Mouse (Mus musculus) kidney, adult 2 months (tissue): ENCODE measurements around the gene Clasp2. TPM values are rescaled to one million over a fixed set of nuclear protein-coding genes. Genes with fewer than 3 reads are reported as not detected.

Experiments
- DNase-seq: peaks from one replicate; pipeline ENCODE4 v3.0.0; 2021
- H3K27ac ChIP-seq: fragments of 200-500 bp; 2 replicates; pipeline ENCODE4 v1.5.1; 2012; ENCODE audit warnings: low read depth, low read length, control low read depth, inconsistent platforms; ENCODE audit not compliant: insufficient read depth
- H3K27me3 ChIP-seq: fragments of 200-500 bp; replicated peaks from 2 replicates; pipeline ENCODE4 v1.6.1; 2012; ENCODE audit warnings: mild to moderate bottlenecking, moderate library complexity, low read length, inconsistent platforms; ENCODE audit not compliant: control insufficient read depth, insufficient read depth
- H3K36me3 ChIP-seq: fragments of 200-500 bp; 2 replicates; pipeline ENCODE4 v1.6.1; 2012; ENCODE audit warnings: mild to moderate bottlenecking, moderate library complexity, low read length, inconsistent platforms; ENCODE audit not compliant: control insufficient read depth, insufficient read depth
- H3K4me1 ChIP-seq: fragments of 200-500 bp; 2 replicates; pipeline ENCODE4 v1.6.1; 2011; ENCODE audit warnings: low read length; ENCODE audit not compliant: control insufficient read depth, insufficient read depth
- H3K4me3 ChIP-seq: fragments of 200-500 bp; 2 replicates; pipeline ENCODE4 v1.5.1; 2011; ENCODE audit warnings: mild to moderate bottlenecking, low read depth, low read length, control low read depth; ENCODE audit not compliant: insufficient read depth
- CTCF ChIP-seq: fragments of 200-500 bp; conservative IDR thresholded peaks from 2 replicates; pipeline ENCODE4 v1.5.1; 2011; ENCODE audit warnings: low read depth, mild to moderate bottlenecking, control low read depth, low read length, moderate library complexity, mixed read lengths; ENCODE audit not compliant: insufficient read depth, insufficient read length
- POLR2A ChIP-seq: fragments of 200-500 bp; IDR thresholded peaks from one replicate; pipeline ENCODE4 v1.6.1; 2011; ENCODE audit warnings: low read depth, low read length, control low read depth
- WGBS: fragments of 180-500 bp; shearing (Covaris S2); methylation state at CpG from one replicate; pipeline ENCODE4 v1.1.7; 2018; 5-methylcytosine and 5-hydroxymethylcytosine counted together
- polyA plus RNA-seq: library from polyadenylated mRNA; depleted of rRNA; stranded (reverse); fragments of >200 nt; gene quantifications from 2 replicates; pipeline ENCODE4 v1.2.3, GENCODE M21; 2012

Gene Clasp2
- polyA plus RNA-seq, 1 experiment, result 9.1 TPM

GRCm38 (mm10) chr9:113931375-113932099 is 190.3 kb downstream of the Clasp2 start:
- peak overlapping the region; percentile 98 for H3K4me3 ChIP-seq
- H3K36me3 ChIP-seq, result no peaks in the 10 kb centered on the region
- H3K27ac ChIP-seq, result peak overlapping the region; percentile 72
- DNase-seq, result peak; percentile 28
- no peak for TF ChIP-seq POLR2A
- no peak for TF ChIP-seq CTCF
- no peaks in the 10 kb centered on the region for H3K27me3 ChIP-seq
- WGBS, result under 1% methylated on average over 89 of the region's 91 CpGs
- peaks cover 15% of the 10 kb centered on the region; the same call in 1 of the 2 replicates for H3K4me1 ChIP-seq

DNA sequence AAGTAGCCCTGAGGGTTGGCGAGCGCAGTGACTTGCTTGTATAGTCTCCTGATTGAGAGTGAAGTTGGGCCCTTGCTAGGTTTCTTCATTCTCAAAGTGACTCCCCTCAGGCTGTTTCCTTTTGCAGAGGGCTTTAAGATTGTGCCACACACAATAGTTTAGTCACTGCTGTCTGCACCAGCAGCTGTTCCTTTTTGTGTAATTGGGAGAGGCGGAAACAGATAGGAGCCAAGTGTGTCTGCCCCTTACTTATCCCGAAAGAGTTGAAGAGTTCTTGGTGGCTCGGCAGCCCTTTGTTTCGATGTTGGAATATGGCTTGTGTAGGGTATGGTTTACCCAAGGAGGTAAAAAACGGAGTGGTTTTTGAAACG is 190.8 kb downstream of the Clasp2 start:
- Histone ChIP-seq H3K27me3 (no peaks in the 10 kb centered on the region), H3K36me3 (no peaks in the 10 kb centered on the region), H3K4me1 (peaks cover 15% of the 10 kb centered on the region; the same call in 1 of the 2 replicates), H3K4me3 (peak overlapping the region; percentile 98), H3K27ac (peak overlapping the region; percentile 72)
- TF ChIP-seq POLR2A, result no peak
- DNase-seq, result peak; percentile 25
- WGBS, result 3% methylated on average over 8 of the region's 8 CpGs

- Histone ChIP-seq H3K4me1 (peaks cover 15% of the 10 kb centered on the region; the same call in 1 of the 2 replicates), H3K36me3 (no peaks in the 10 kb centered on the region), H3K4me3 (peak overlapping the region; percentile 98), H3K27me3 (no peaks in the 10 kb centered on the region), H3K27ac (peak overlapping the region; percentile 72)
- DNase-seq, result peak; percentile 31
- TF ChIP-seq POLR2A, result no peak
- no peak for TF ChIP-seq CTCF
- 6% methylated on average over 11 of the region's 11 CpGs for WGBS
Measured at GRCm38 (mm10) chr9:113932501-113932900, 191.2 kb downstream of the Clasp2 start.

- Histone ChIP-seq H3K36me3 (no peaks in the 10 kb centered on the region), H3K27ac (0 out of 2 replicates have a peak overlapping the region, but pooled peaks have one; percentile 39), H3K4me3 (no peak overlapping the region), H3K4me1 (peaks cover 19% of the 10 kb centered on the region; the same call in 1 of the 2 replicates), H3K27me3 (no peaks in the 10 kb centered on the region)
- 23% methylated on average over 5 of the region's 5 CpGs for WGBS
- no peak for TF ChIP-seq POLR2A
- TF ChIP-seq CTCF, result no peak
- DNase-seq, result no peak
Measured at GRCm38 (mm10) chr9:113935638-113936037, 194.4 kb downstream of the Clasp2 start.

GRCm38 (mm10) chr9:113939063-113939850 is 198.0 kb downstream of the Clasp2 start:
- no peak overlapping the region for H3K27ac ChIP-seq
- no peaks in the 10 kb centered on the region for H3K36me3 ChIP-seq
- peaks cover 13% of the 10 kb centered on the region; the same call in 1 of the 2 replicates for H3K4me1 ChIP-seq
- no peak for DNase-seq
- WGBS, result 76% methylated on average over 9 of the region's 9 CpGs
- no peak overlapping the region for H3K4me3 ChIP-seq
- no peaks in the 10 kb centered on the region for H3K27me3 ChIP-seq
- no peak for TF ChIP-seq POLR2A
- no peak for TF ChIP-seq CTCF

GRCm38 (mm10) chr9:113941103-113941805 is 200.0 kb downstream of the Clasp2 start:
- TF ChIP-seq CTCF (no peak), POLR2A (no peak)
- Histone ChIP-seq H3K36me3 (no peaks in the 10 kb centered on the region), H3K27ac (no peak overlapping the region), H3K27me3 (no peaks in the 10 kb centered on the region), H3K4me3 (no peak overlapping the region), H3K4me1 (peaks cover 12% of the 10 kb centered on the region; the same call in 1 of the 2 replicates)
- no peak for DNase-seq
- 94% methylated on average over 3 of the region's 3 CpGs for WGBS

DNA sequence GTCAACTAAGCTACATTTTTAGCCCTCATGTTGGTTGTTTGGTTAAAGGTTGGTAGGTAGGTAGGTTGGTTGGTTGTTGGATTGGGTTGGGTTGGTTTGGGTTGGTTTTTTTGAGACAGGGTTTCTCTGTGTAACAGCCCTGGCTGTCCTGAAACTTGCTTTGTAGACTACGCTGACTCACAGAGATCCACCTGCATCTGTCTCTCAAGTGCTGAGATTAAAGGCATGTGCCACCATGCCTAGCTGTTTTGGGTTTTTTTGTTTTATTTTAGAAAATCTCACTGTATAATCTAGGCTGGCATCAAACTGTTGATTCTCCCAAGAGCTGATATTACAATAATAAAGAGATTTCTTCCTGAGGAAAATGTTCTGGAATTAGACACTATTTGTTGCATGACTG is 202.1 kb downstream of the Clasp2 start:
- WGBS, result 100% methylated on average over 1 of the region's 1 CpGs
- no peak for DNase-seq
- H3K4me1 ChIP-seq, result peaks cover 12% of the 10 kb centered on the region; the same call in 1 of the 2 replicates
- H3K36me3 ChIP-seq, result no peaks in the 10 kb centered on the region
- no peaks in the 10 kb centered on the region for H3K27me3 ChIP-seq
- no peak for TF ChIP-seq POLR2A
- TF ChIP-seq CTCF, result no peak
- no peak overlapping the region for H3K4me3 ChIP-seq
- H3K27ac ChIP-seq, result no peak overlapping the region
